Mouse (Mus musculus) forebrain, embryonic 15.5 days (tissue): ENCODE data around the gene Ttyh1. TPM values are rescaled to one million over a fixed set of nuclear protein-coding genes. Genes with fewer than 3 reads are reported as not detected.

Experiments used
- ATAC-seq: fragments of 200-750 bp; cut with Nextera tagmentation; replicated peaks from 2 replicates; pipeline ENCODE4 v1.8.0; 2017; ENCODE audit warnings: mild to moderate bottlenecking, moderate TSS enrichment, moderate library complexity
- H3K27ac ChIP-seq: fragments of 300-500 bp; sonication (generic); replicated peaks from 2 replicates; pipeline ENCODE4 v1.5.1; 2015; ENCODE audit warnings: mild to moderate bottlenecking, inconsistent platforms
- H3K27me3 ChIP-seq: fragments of 300-500 bp; sonication (generic); 2 replicates; pipeline ENCODE4 v1.6.1; 2015; ENCODE audit warnings: inconsistent platforms
- H3K36me3 ChIP-seq: fragments of 300-500 bp; sonication (generic); 2 replicates; pipeline ENCODE4 v1.6.1; 2015; ENCODE audit warnings: mild to moderate bottlenecking, inconsistent platforms
- H3K4me1 ChIP-seq: fragments of 300-500 bp; sonication (generic); 2 replicates; pipeline ENCODE4 v1.6.1; 2015; ENCODE audit warnings: inconsistent platforms
- H3K4me2 ChIP-seq: fragments of 300-500 bp; sonication (generic); replicated peaks from 2 replicates; pipeline ENCODE4 v1.6.1; 2015; ENCODE audit warnings: mild to moderate bottlenecking, inconsistent platforms
- H3K4me3 ChIP-seq: fragments of 300-500 bp; sonication (generic); 2 replicates; pipeline ENCODE4 v1.5.1; 2015; ENCODE audit warnings: mild to moderate bottlenecking, inconsistent platforms
- H3K9ac ChIP-seq: fragments of 300-500 bp; sonication (generic); replicated peaks from 2 replicates; pipeline ENCODE4 v1.6.1; 2015; ENCODE audit warnings: mild to moderate bottlenecking, inconsistent platforms
- H3K9me3 ChIP-seq: fragments of 300-500 bp; sonication (generic); 2 replicates; pipeline ENCODE4 v1.6.1; 2016; ENCODE audit warnings: inconsistent platforms
- WGBS: fragments of 180-500 bp; shearing (Covaris S2); methylation state at CpG from one replicate; pipeline ENCODE4 v1.1.7; 2015; ENCODE audit warnings: mixed read lengths; 5-methylcytosine and 5-hydroxymethylcytosine counted together
- polyA plus RNA-seq: library from polyadenylated mRNA; unstranded; fragments of >200 nt; fragmentation: Nextera tagmentation; extraction: Ambion mirVana; gene quantifications from 2 replicates; pipeline ENCODE4 v1.2.1, GENCODE M21; 2015

Ttyh1 gene
- polyA plus RNA-seq, 1 experiment from 2014 or later: 106 TPM

- ATAC-seq: no peak; the same call in 1 of the 2 replicates
Measured at GRCm38 (mm10) chr7:4163571-4164072, 44.4 kb downstream of the Ttyh1 start.

GRCm38 (mm10) chr7:4164090-4164910 is 45.1 kb downstream of the Ttyh1 start, which contains the start of gene Cdc42ep5:
Gene Cdc42ep5 (minus strand): TSS chr7:4164860.
- H3K27me3 ChIP-seq: no peaks in the 10 kb centered on the region
- H3K27ac ChIP-seq: no peak within 1 kb of the TSS
- H3K36me3 ChIP-seq: no peaks in the 10 kb centered on the region
- no peaks in the 10 kb centered on the region for H3K9me3 ChIP-seq
- 0 out of 2 replicates have a peak within 1 kb of the TSS, but pooled peaks have one; percentile 22 for H3K9ac ChIP-seq
- WGBS: under 1% methylated on average over 19 of the region's 20 CpGs
- peak within 1 kb of the TSS; percentile 23 for H3K4me3 ChIP-seq
- peak within 1 kb of the TSS; percentile 36 for H3K4me2 ChIP-seq
- peaks cover 9% of the 10 kb centered on the region for H3K4me1 ChIP-seq
- ATAC-seq: peak; percentile 73

More at GRCm38 (mm10) chr7:4163571-4164072, 44.4 kb downstream of the Ttyh1 start:
- H3K9me3 ChIP-seq: no peaks in the 10 kb centered on the region
- 2% methylated on average over 11 of the region's 11 CpGs for WGBS
- H3K9ac ChIP-seq: no peak overlapping the region
- no peak overlapping the region for H3K27ac ChIP-seq
- H3K4me1 ChIP-seq: peaks cover 9% of the 10 kb centered on the region
- peak overlapping the region; percentile 23 for H3K4me3 ChIP-seq
- no peaks in the 10 kb centered on the region for H3K27me3 ChIP-seq
- no peaks in the 10 kb centered on the region for H3K36me3 ChIP-seq
- peak overlapping the region; percentile 36 for H3K4me2 ChIP-seq

- H3K4me2 ChIP-seq: no peak overlapping the region
- 25% methylated on average over 3 of the region's 3 CpGs for WGBS
Measured at GRCm38 (mm10) chr7:4165286-4165685, 46.1 kb downstream of the Ttyh1 start.

GRCm38 (mm10) chr7:4167098-4167497 is 47.9 kb downstream of the Ttyh1 start:
- ATAC-seq: no peak
- H3K36me3 ChIP-seq: no peaks in the 10 kb centered on the region
- H3K9ac ChIP-seq: no peak overlapping the region
- no peaks in the 10 kb centered on the region for H3K27me3 ChIP-seq
- no peak overlapping the region for H3K4me2 ChIP-seq
- H3K4me1 ChIP-seq: peaks cover 9% of the 10 kb centered on the region
- H3K4me3 ChIP-seq: no peak overlapping the region
- no peak overlapping the region for H3K27ac ChIP-seq
- H3K9me3 ChIP-seq: no peaks in the 10 kb centered on the region

More at GRCm38 (mm10) chr7:4165286-4165685, 46.1 kb downstream of the Ttyh1 start:
- Histone ChIP-seq H3K36me3 (no peaks in the 10 kb centered on the region), H3K9me3 (no peaks in the 10 kb centered on the region), H3K4me1 (peaks cover 9% of the 10 kb centered on the region), H3K4me3 (no peak overlapping the region), H3K27ac (no peak overlapping the region), H3K27me3 (no peaks in the 10 kb centered on the region), H3K9ac (no peak overlapping the region)
- no peak for ATAC-seq

GRCm38 (mm10) chr7:4170193-4170938 is 51.2 kb downstream of the Ttyh1 start:
- H3K4me2 ChIP-seq: no peak overlapping the region
- H3K4me3 ChIP-seq: no peak overlapping the region
- H3K36me3 ChIP-seq: no peaks in the 10 kb centered on the region
- no peaks in the 10 kb centered on the region for H3K27me3 ChIP-seq
- no peak overlapping the region for H3K9ac ChIP-seq
- no peaks in the 10 kb centered on the region for H3K9me3 ChIP-seq
- no peak overlapping the region for H3K27ac ChIP-seq
- no peaks in the 10 kb centered on the region for H3K4me1 ChIP-seq
- 83% methylated on average over 6 of the region's 6 CpGs for WGBS
- ATAC-seq: no peak

GRCm38 (mm10) chr7:4178438-4178837 is 59.2 kb downstream of the Ttyh1 start:
- no peak for ATAC-seq
- H3K4me1 ChIP-seq: no peaks in the 10 kb centered on the region
- H3K9ac ChIP-seq: no peak overlapping the region
- H3K36me3 ChIP-seq: no peaks in the 10 kb centered on the region
- no peaks in the 10 kb centered on the region for H3K9me3 ChIP-seq
- WGBS: 53% methylated on average over 3 of the region's 3 CpGs
- H3K4me3 ChIP-seq: no peak overlapping the region
- no peaks in the 10 kb centered on the region for H3K27me3 ChIP-seq
- no peak overlapping the region for H3K27ac ChIP-seq
- H3K4me2 ChIP-seq: no peak overlapping the region

Other genes with a start within 250 kb of the Ttyh1 start
- gene Gm14548, start 221.3 kb upstream of the Ttyh1 start, polyA plus RNA-seq: not detected in 2 replicates
- gene Lilra6, start 203.9 kb upstream of the Ttyh1 start, polyA plus RNA-seq: not detected in 2 replicates
- gene Lair1, start 56.2 kb upstream of the Ttyh1 start, polyA plus RNA-seq: 1.7 and 2.3 TPM in 2 replicates
- 78.8 and 85.9 TPM in 2 replicates for gene Leng8, start 17.6 kb downstream of the Ttyh1 start, polyA plus RNA-seq
- 4.8 and 5.7 TPM in 2 replicates for gene Leng9, start 31.0 kb downstream of the Ttyh1 start, polyA plus RNA-seq
- gene Cdc42ep5, start 45.5 kb downstream of the Ttyh1 start, polyA plus RNA-seq: 4.1 and 6.0 TPM in 2 replicates
- gene Lilra5, start 118.3 kb downstream of the Ttyh1 start, polyA plus RNA-seq: 0.11 TPM in 1 of 2 replicates, not detected in the other
- gene Ncr1, start 218.3 kb downstream of the Ttyh1 start, polyA plus RNA-seq: not detected in 2 replicates